Mouse (Mus musculus) cerebellum, adult 2 months (tissue): ENCODE measurements around the gene Klf16.

ENCODE experiments used
- CTCF ChIP-seq: fragments of 200-500 bp; IDR thresholded peaks from 2 replicates; pipeline ENCODE4 v1.5.1; 2011; ENCODE audit warnings: low read depth, mild to moderate bottlenecking, control low read depth, low read length, moderate library complexity, borderline replicate concordance; ENCODE audit not compliant: insufficient read depth
- POLR2A ChIP-seq: fragments of 200-500 bp; IDR thresholded peaks from 2 replicates; pipeline ENCODE4 v1.6.1; 2011; ENCODE audit warnings: low read length, control low read depth, borderline replicate concordance; ENCODE audit not compliant: insufficient read depth

GRCm38 (mm10) chr10:80538710-80539394 lies 38.3 kb downstream of the Klf16 start, which contains the start of gene Atp8b3:
- no peak for TF ChIP-seq CTCF
- no peak for TF ChIP-seq POLR2A
